Mouse (Mus musculus) bone marrow, adult 2 months (tissue): ENCODE results near the gene Blvra.

Experiments used
- CTCF ChIP-seq: fragments of 200-500 bp; IDR thresholded peaks from 2 replicates; pipeline ENCODE4 v1.5.1; 2011; ENCODE audit warnings: low read length, control low read depth; ENCODE audit not compliant: control insufficient read depth, insufficient read depth
- POLR2A ChIP-seq: fragments of 200-500 bp; IDR thresholded peaks from 2 replicates; pipeline ENCODE4 v1.6.1; 2011; ENCODE audit warnings: low read depth, mild to moderate bottlenecking, control low read depth, low read length, borderline replicate concordance; ENCODE audit not compliant: control insufficient read depth

- TF ChIP-seq CTCF (no peak), POLR2A (peak; percentile 74; the same call in 1 of the 2 replicates)
Measured at GRCm38 (mm10) chr2:127143158-127144063, 72.9 kb downstream of the Blvra start, which contains the start of gene Itpripl1.
